Mouse (Mus musculus) lung, adult 2 months (tissue): Measurements from ENCODE around the gene Pdgfra.

Experiments
- CTCF ChIP-seq: fragments of 200-500 bp; IDR thresholded peaks from 2 replicates; pipeline ENCODE4 v1.5.1; 2011; ENCODE audit warnings: mild to moderate bottlenecking, low read length, control low read depth; ENCODE audit not compliant: insufficient read depth
- POLR2A ChIP-seq: fragments of 200-500 bp; IDR thresholded peaks from 2 replicates; pipeline ENCODE4 v1.6.1; 2011; ENCODE audit warnings: low read depth, mild to moderate bottlenecking, control low read depth, low read length, borderline replicate concordance; ENCODE audit errors: extremely low read depth

DNA sequence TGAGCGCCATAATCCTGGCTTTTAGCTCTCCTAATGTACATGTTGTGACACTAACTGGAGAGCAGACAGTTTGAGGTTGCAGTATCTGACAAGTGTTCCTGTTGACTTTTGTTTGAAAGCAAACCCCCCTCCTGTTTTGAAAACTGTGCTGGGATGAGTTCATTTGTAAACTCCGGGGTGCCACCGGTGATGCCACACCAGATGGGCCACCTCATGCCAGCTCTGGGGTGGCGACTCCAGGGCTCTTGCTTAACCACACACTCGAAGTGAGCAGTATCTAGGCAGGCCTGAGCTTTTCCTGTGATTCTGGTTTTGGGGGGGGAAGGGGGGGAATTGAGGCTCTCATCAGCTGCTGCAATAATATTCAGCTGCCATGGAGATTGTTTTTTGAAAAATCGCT, 31.6 kb downstream of the Pdgfra start:
- no peak for TF ChIP-seq POLR2A
- TF ChIP-seq CTCF, result no peak
